Comparison of ENCODE assay signal across 20 mouse cellular contexts in the genomic region with DNA sequence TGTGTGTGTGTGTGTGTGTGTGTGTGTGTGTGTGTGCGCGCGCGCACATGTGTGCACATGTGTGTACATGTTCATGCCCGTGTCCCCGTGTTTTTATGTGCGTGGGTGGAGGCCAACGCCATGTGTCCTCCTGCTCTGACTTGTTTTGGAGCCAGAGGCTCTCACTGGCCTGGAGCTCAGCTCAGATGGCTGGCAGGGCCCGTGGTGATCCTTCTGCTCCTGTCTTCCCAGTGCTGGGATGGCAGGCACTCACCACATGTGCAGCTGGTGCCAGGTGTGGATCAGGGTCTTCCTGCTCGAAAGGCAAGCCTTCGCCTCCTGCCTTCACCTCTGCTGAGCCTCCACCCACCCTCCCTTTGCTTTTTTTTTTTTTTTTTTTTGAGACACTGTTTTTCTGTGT. TPM values are rescaled to one million over a fixed set of nuclear protein-coding genes. Genes with fewer than 3 reads are reported as not detected.
"Had no signal": no experiment of that assay in that cellular context is flagged by ENCODE, and none has a peak within 500 bp of the region (broad histone marks: within the 10 kb centered on the region; RNA-seq: fewer than 3 reads in every experiment).

No protein-coding gene starts in this region.

- H3K27me3 ChIP-seq: midbrain, embryonic 15.5 days had no signal

- H3K4me2 ChIP-seq: lung, embryonic 14.5 days; midbrain, embryonic 13.5 days; midbrain, embryonic 15.5 days; neural tube, embryonic 13.5 days; neural tube, embryonic 15.5 days had no signal

- DNase-seq: lung, adult 18-20 months; lung, embryonic 14.5 days; lung, postnatal 10 days; lung, postnatal 4 days; retina, postnatal 1 day; right cerebral cortex, adult 18-20 months; right cerebral cortex, postnatal 25 days; right cerebral cortex, postnatal 4 days; spleen, adult 18-20 months; thymus, adult 18-20 months; thymus, postnatal 14 days; thymus, postnatal 36 days had no signal

- H3K36me3 ChIP-seq: midbrain, embryonic 10.5 days; midbrain, embryonic 13.5 days; midbrain, embryonic 15.5 days; neural tube, embryonic 13.5 days; neural tube, embryonic 15.5 days had no signal

- ATAC-seq: midbrain, embryonic 13.5 days; midbrain, embryonic 15.5 days had no signal

- H3K9me3 ChIP-seq: midbrain, embryonic 10.5 days; midbrain, embryonic 13.5 days; midbrain, embryonic 15.5 days; neural tube, embryonic 13.5 days; neural tube, embryonic 15.5 days had no signal

- H3K4me3 ChIP-seq: midbrain, embryonic 10.5 days; midbrain, embryonic 13.5 days; midbrain, embryonic 15.5 days; myocyte; neural tube, embryonic 13.5 days; neural tube, embryonic 15.5 days had no signal

- H3K27ac ChIP-seq: midbrain, embryonic 10.5 days; midbrain, embryonic 13.5 days; midbrain, embryonic 15.5 days; neural tube, embryonic 13.5 days; neural tube, embryonic 15.5 days had no signal

- H3K9ac ChIP-seq: lung, embryonic 14.5 days; midbrain, embryonic 13.5 days; midbrain, embryonic 15.5 days; neural tube, embryonic 13.5 days; neural tube, embryonic 15.5 days had no signal

RNA-seq across cellular contexts. Expression of gene Onecut3, which starts 35.0 kb away (rescaled TPM):
- polyA plus RNA-seq: lung, embryonic 14.5 days; lung, embryonic 16.5 days; myocyte; thymus, postnatal 0 days had no signal
